Mouse (Mus musculus): ENCODE data around the gene Vmn2r36. TPM values are rescaled to one million over a fixed set of nuclear protein-coding genes. Genes with fewer than 3 reads are reported as not detected.
"Not testable (repeated sequence)": the region's sequence is repeated elsewhere in the genome, so short reads cannot be mapped to it uniquely, and the experiment has no call there.

Vmn2r36 gene
- not detected in 2 replicates for polyA plus RNA-seq (2014; fragmentation: Nextera tagmentation; extraction: Ambion mirVana)

GRCm38 (mm10) chr7:7902395-7902794 is at the start of gene Vmn2r36:
Gene Vmn2r36 (minus strand): TSS chr7:7902495.
- DNase-seq (ENCODE audit: low spot score); H3K27me3 ChIP-seq (ENCODE audit: control insufficient read depth, insufficient read depth, low read length); ATAC-seq (ENCODE audit: low FRiP score); H3K9ac ChIP-seq (ENCODE audit: low read depth, low read length); H3K4me2 ChIP-seq (replicated peaks; ENCODE audit: low read depth, low read length); H3K4me3 ChIP-seq (ENCODE audit: low read depth, low read length); H3K4me1 ChIP-seq (replicated peaks; ENCODE audit: control insufficient read depth, insufficient read depth, low read length); H3K36me3 ChIP-seq (ENCODE audit: control insufficient read depth, insufficient read depth, low read length); H3K9me3 ChIP-seq (ENCODE audit: control insufficient read depth, low read length); H3K27ac ChIP-seq (ENCODE audit: low read depth, low read length): not testable (repeated sequence)
- no CpG with 5 or more reads among the region's 1 CpGs for WGBS

Other genes with a start within 250 kb of the Vmn2r36 start
- gene Vmn2r34, start 213.0 kb downstream of the Vmn2r36 start, polyA plus RNA-seq (2014; fragmentation: Nextera tagmentation; extraction: Ambion mirVana): not detected in 2 replicates
- not detected in 2 replicates for gene Vmn2r35, start 82.6 kb downstream of the Vmn2r36 start, polyA plus RNA-seq (2014; fragmentation: Nextera tagmentation; extraction: Ambion mirVana)